Mouse (Mus musculus): ENCODE measurements around the gene Olfr1198. TPM values are rescaled to one million over a fixed set of nuclear protein-coding genes. Genes with fewer than 3 reads are reported as not detected.

Olfr1198 gene
- not detected in 2 replicates for polyA plus RNA-seq (2012)

DNA sequence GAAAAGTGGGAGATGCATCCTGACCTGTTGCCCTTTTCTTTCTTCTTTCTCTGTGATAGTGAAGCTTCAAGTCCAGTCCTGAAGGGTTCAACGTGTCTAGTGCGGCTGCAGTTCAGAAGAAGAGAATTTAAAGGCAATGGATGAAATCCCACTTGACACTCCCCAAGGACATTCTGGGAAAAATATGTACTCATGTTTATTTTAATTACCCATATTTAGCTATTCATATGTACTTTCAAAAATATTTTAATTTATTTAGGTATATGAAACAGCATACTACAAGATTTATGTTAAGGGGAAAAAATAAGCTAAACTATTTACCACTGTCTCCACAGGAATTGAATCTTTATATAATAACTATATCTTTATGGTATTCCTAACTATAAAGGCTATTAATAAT is at the start of gene Olfr1198:
Gene Olfr1198 (minus strand): TSS at position 101 of the 400 bp plus-strand sequence.
- TF ChIP-seq GATA1 (IDR thresholded peaks at IDR 0.05; ENCODE audit: low read length), result no peak

- no peak for TF ChIP-seq GATA1 (IDR thresholded peaks at IDR 0.05; ENCODE audit: low read length)
Observed at GRCm38 (mm10) chr2:88792736-88793135, 41.6 kb upstream of the Olfr1198 start, which contains the start of gene Olfr1201. Gene Olfr1201, plus strand, starts transcription at chr2:88793036.

GRCm38 (mm10) chr2:88770388-88770787 is 19.2 kb upstream of the Olfr1198 start, which contains the start of gene Olfr1200:
Gene Olfr1200, minus strand, starts transcription at chr2:88770488.
- TF ChIP-seq GATA1 (IDR thresholded peaks at IDR 0.05; ENCODE audit: low read length), result no peak

DNA sequence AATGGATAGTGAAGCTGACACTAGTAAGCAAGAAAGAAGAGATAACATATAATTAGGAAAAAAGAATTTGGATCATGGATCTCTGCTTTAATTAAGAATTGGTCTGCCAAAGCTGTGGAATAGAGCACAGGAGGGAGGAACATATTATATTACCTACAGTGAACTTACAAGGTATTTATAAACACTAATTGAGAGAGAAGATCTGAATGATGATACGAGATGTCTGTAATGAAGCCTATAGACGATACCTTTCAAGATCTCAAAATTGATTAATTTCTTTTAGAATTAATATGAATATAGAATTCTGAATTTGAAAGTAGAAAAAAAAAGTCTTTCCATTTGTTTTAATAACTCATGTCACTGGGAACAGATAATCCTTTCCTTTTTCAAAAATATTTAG is 9.2 kb upstream of the Olfr1198 start, which contains the start of gene Olfr1199:
Gene Olfr1199 (minus strand): TSS at position 101 of the 400 bp plus-strand sequence.
- no peak for TF ChIP-seq GATA1 (IDR thresholded peaks at IDR 0.05; ENCODE audit: low read length)

GRCm38 (mm10) chr2:88743379-88743778 is 7.8 kb downstream of the Olfr1198 start:
- no peak for TF ChIP-seq GATA1 (IDR thresholded peaks at IDR 0.05; ENCODE audit: low read length)

- TF ChIP-seq GATA1 (IDR thresholded peaks at IDR 0.05; ENCODE audit: low read length), result no peak
Observed at GRCm38 (mm10) chr2:88732266-88732665, 18.9 kb downstream of the Olfr1198 start, which contains the start of gene Olfr1197. Gene Olfr1197, minus strand, starts transcription at chr2:88732366.

DNA sequence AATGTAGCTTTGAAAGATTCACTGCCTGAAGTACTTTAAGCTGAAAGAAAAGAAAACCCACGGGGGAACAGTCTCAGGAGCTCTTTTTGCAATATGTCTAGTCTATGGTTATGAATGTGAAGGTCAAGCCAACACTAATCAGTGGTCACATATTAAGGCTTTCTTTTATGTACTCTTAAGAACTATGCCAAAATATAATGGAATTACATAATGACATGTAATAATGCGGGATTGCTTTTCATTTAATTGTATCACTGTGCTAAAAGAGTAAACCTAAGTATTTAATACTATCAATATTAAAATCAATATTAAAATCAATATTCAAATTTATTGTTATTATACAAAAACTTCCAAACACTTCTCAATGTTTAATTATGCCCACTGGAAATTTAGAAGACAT is 46.7 kb downstream of the Olfr1198 start, which contains the start of gene Olfr1196:
Gene Olfr1196 (minus strand): TSS at position 101 of the 400 bp plus-strand sequence.
- no peak for TF ChIP-seq GATA1 (IDR thresholded peaks at IDR 0.05; ENCODE audit: low read length)

Other genes starting within 250 kb of the Olfr1198 start
- gene Olfr1186, start 232.8 kb downstream of the Olfr1198 start, polyA plus RNA-seq (2012), result not detected in 2 replicates
- not detected in 2 replicates for gene Olfr1188, start 194.4 kb downstream of the Olfr1198 start, polyA plus RNA-seq (2012)
- gene Olfr1189, start 164.9 kb downstream of the Olfr1198 start, polyA plus RNA-seq (2012), result not detected in 2 replicates
- not detected in 2 replicates for gene Olfr1191-ps1, start 110.8 kb downstream of the Olfr1198 start, polyA plus RNA-seq (2012)
- not detected in 2 replicates for gene Olfr1192-ps1, start 102.9 kb downstream of the Olfr1198 start, polyA plus RNA-seq (2012)
- gene Olfr1193, start 75.7 kb downstream of the Olfr1198 start, polyA plus RNA-seq (2012), result not detected in 2 replicates
- not detected in 2 replicates for gene Olfr1195, start 62.2 kb downstream of the Olfr1198 start, polyA plus RNA-seq (2012)
- gene Olfr1196, start 46.8 kb downstream of the Olfr1198 start, polyA plus RNA-seq (2012), result not detected in 2 replicates
- not detected in 2 replicates for gene Olfr1197, start 19.0 kb downstream of the Olfr1198 start, polyA plus RNA-seq (2012)
- gene Olfr1199, start 9.1 kb upstream of the Olfr1198 start, polyA plus RNA-seq (2012), result not detected in 2 replicates
- not detected in 2 replicates for gene Olfr1200, start 19.1 kb upstream of the Olfr1198 start, polyA plus RNA-seq (2012)
- gene Olfr1201, start 41.7 kb upstream of the Olfr1198 start, polyA plus RNA-seq (2012), result not detected in 2 replicates
- not detected in 2 replicates for gene Olfr1202, start 63.1 kb upstream of the Olfr1198 start, polyA plus RNA-seq (2012)
- gene Olfr1205, start 78.4 kb upstream of the Olfr1198 start, polyA plus RNA-seq (2012), result not detected in 2 replicates
- gene Olfr1204, start 97.9 kb upstream of the Olfr1198 start, polyA plus RNA-seq (2012), result not detected in 2 replicates
- not detected in 2 replicates for gene Olfr1206, start 111.9 kb upstream of the Olfr1198 start, polyA plus RNA-seq (2012)
- gene Olfr1208, start 150.9 kb upstream of the Olfr1198 start, polyA plus RNA-seq (2012), result not detected in 2 replicates
- gene Olfr1209, start 163.8 kb upstream of the Olfr1198 start, polyA plus RNA-seq (2012), result not detected in 2 replicates
- gene Olfr1211, start 186.7 kb upstream of the Olfr1198 start, polyA plus RNA-seq (2012), result not detected in 2 replicates
- not detected in 2 replicates for gene Olfr1212, start 202.6 kb upstream of the Olfr1198 start, polyA plus RNA-seq (2012)
- not detected in 2 replicates for gene Gm13762, start 228.9 kb upstream of the Olfr1198 start, polyA plus RNA-seq (2012)
- not detected in 2 replicates for gene Olfr1214, start 241.3 kb upstream of the Olfr1198 start, polyA plus RNA-seq (2012)